Mouse (Mus musculus) cerebellum, adult 2 months (tissue): ENCODE data around the gene Apbb1. TPM values are rescaled to one million over a fixed set of nuclear protein-coding genes. Genes with fewer than 3 reads are reported as not detected.
A peak's percentile ranks its signal among the peaks of the same experiment; 100 is the strongest.

ENCODE experiments used
- DNase-seq, 2 experiments: peaks; one replicate each; pipeline ENCODE4 v3.0.0; 2021
- H3K27ac ChIP-seq: fragments of 200-500 bp; 2 replicates; pipeline ENCODE4 v1.5.1; 2012; ENCODE audit warnings: low read length, control low read depth, inconsistent platforms; ENCODE audit not compliant: insufficient read depth
- H3K27me3 ChIP-seq: fragments of 200-500 bp; 2 replicates; pipeline ENCODE4 v1.6.1; 2012; ENCODE audit warnings: inconsistent platforms, mild to moderate bottlenecking, low read length, moderate library complexity; ENCODE audit not compliant: control insufficient read depth, insufficient read depth
- H3K4me1 ChIP-seq: fragments of 200-500 bp; 2 replicates; pipeline ENCODE4 v1.6.1; 2011; ENCODE audit warnings: low read length; ENCODE audit not compliant: control insufficient read depth, insufficient read depth
- H3K4me3 ChIP-seq: fragments of 200-500 bp; replicated peaks from 2 replicates; pipeline ENCODE3; 2011; ENCODE audit warnings: mild to moderate bottlenecking, low read depth, low read length, control low read depth; ENCODE audit not compliant: insufficient read depth
- CTCF ChIP-seq: fragments of 200-500 bp; IDR thresholded peaks from 2 replicates; pipeline ENCODE4 v1.5.1; 2011; ENCODE audit warnings: low read depth, mild to moderate bottlenecking, control low read depth, low read length, moderate library complexity, borderline replicate concordance; ENCODE audit not compliant: insufficient read depth
- POLR2A ChIP-seq: fragments of 200-500 bp; IDR thresholded peaks from 2 replicates; pipeline ENCODE4 v1.6.1; 2011; ENCODE audit warnings: low read length, control low read depth, borderline replicate concordance; ENCODE audit not compliant: insufficient read depth
- WGBS: fragments of 180-500 bp; shearing (Covaris S2); methylation state at CpG from one replicate; pipeline ENCODE4 v1.1.7; 2018; 5-methylcytosine and 5-hydroxymethylcytosine counted together
- polyA plus RNA-seq: library from polyadenylated mRNA; depleted of rRNA; stranded (reverse); fragments of >200 nt; gene quantifications from 2 replicates; pipeline ENCODE4 v1.2.3, GENCODE M21; 2012

Gene Apbb1
- polyA plus RNA-seq, 1 experiment: 475 TPM

DNA sequence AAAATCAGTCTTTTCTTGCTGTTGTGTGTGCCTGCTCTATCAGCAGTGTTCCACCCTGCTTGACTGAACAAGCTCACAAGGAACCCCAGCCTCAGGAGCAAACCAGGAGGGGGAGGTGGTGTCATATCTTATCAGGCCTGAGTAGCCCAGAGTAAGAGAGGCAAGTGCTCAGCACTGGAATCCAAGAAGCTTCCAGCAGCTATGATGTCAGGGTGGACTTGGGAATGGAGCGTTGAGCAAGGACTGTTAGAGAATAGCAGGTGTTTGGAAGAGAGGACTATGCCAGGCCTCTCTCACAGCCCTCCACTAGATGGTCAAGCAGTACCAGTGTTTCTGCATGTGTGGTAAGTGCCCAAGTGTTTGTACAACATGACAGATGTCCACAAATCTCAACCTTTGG lies 34.3 kb upstream of the Apbb1 start:
- no peak overlapping the region for H3K4me3 ChIP-seq
- TF ChIP-seq POLR2A: no peak
- TF ChIP-seq CTCF: no peak
- peaks cover 9% of the 10 kb centered on the region for H3K4me1 ChIP-seq
- 29% methylated on average over 1 of the region's 1 CpGs for WGBS
- no peaks in the 10 kb centered on the region for H3K27me3 ChIP-seq
- no peak for DNase-seq
- H3K27ac ChIP-seq: no peak overlapping the region

DNA sequence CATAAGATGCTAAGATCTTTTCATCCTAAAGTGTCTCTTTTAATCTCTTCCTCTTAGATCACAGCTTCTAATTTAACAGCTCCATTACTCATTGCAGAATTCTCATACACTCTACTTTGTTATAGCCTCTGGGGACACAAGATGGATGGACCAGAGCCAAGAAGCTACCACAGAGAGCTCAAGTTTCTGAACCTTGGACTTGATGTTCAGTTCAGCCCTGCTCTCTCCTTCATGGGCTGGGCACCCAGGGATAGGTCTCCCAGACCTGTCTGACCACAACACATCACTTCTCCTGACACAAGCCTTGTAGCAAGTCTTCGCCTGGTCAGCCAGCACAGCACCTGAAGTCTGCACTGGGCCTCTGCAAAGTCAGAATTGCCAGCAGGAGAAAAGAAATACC lies 32.9 kb upstream of the Apbb1 start:
- Histone ChIP-seq H3K27ac (no peak overlapping the region), H3K27me3 (no peaks in the 10 kb centered on the region), H3K4me1 (peaks cover 9% of the 10 kb centered on the region), H3K4me3 (no peak overlapping the region)
- WGBS: 100% methylated on average over 1 of the region's 1 CpGs
- TF ChIP-seq POLR2A: no peak
- no peak for TF ChIP-seq CTCF
- DNase-seq: no peak

DNA sequence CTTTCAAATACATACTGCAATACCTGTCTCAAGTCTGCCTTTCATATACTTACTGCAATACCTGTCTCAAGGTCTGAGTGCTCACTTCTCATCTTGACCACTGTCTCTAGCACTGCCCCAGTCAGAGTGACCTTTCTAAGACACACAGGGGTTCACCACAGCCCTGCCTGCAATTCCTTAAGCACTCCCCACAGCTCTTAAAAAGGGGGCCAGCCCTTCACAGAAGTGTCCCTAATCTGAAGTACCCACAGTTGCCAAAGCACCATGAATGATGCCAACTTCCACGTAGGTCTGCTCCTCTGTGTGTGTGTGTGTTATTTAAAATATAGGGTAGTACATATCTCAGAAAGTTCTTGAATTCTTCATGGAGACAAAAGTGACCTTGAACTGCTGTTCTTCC lies 30.3 kb upstream of the Apbb1 start:
- Histone ChIP-seq H3K4me1 (no peaks in the 10 kb centered on the region), H3K27me3 (no peaks in the 10 kb centered on the region), H3K4me3 (no peak overlapping the region), H3K27ac (no peak overlapping the region)
- DNase-seq: no peak
- TF ChIP-seq POLR2A: no peak
- TF ChIP-seq CTCF: no peak
- WGBS: 42% methylated on average over 1 of the region's 1 CpGs

DNA sequence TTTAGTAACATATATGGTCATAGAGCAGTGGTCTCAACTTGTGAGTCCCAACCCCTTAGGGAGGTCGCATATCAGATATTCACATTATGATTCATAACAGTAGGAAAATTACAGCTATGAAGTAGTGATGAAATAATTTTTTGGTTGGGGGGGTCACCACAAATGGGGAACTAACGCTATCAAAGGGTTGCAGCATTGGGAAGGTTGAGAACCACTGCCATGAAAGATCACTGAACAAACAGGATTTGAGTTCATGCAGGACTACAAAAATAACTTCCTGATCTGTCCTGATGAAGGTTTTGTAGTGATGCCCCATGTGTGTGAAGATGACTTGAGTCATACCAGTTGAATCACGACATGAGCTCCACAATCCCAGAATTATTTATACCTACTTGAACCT lies 27.0 kb upstream of the Apbb1 start:
- Histone ChIP-seq H3K4me1 (no peaks in the 10 kb centered on the region), H3K27ac (no peak overlapping the region), H3K4me3 (no peak overlapping the region), H3K27me3 (no peaks in the 10 kb centered on the region)
- TF ChIP-seq POLR2A (no peak), CTCF (no peak)
- 74% methylated on average over 3 of the region's 3 CpGs for whole genome bisulfite sequencing
- no peak for DNase-seq

DNA sequence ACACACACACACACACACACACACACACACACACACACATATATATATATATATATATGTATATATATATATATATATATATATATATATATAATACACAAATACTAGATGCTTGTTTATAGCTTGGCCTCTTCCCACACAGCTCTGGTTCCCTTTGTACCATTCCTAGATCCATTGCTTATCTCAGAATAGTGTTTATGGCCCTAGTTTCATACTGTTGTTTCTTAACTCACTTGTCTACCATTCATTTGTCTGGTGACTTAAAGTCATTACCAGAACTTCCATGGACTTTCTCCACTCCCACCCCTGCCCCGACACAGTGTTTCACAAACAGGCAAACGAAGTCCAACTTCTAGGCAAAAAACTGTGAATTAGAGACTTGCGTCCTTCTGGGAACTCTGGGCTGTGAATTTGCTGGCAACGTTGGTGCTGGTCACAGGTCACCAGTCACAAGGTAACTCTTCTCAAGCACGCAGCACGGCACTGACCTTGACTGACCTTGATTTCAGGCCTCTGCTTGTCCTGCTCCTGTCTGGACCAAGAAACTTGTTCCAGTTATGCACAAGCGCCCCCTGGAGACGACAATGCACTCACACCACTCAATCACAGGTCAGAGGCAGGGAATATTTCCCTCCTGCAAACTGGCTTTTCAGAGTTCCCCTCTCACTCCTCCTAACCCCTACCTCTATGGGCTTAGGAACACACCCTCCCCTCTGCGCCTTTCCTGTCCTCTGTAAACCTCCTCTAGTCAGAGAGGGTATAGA lies 21.6 kb upstream of the Apbb1 start:
- 36% methylated on average over 9 of the region's 9 CpGs for WGBS
- no peak overlapping the region for H3K4me3 ChIP-seq
- H3K4me1 ChIP-seq: no peaks in the 10 kb centered on the region
- no peaks in the 10 kb centered on the region for H3K27me3 ChIP-seq
- TF ChIP-seq CTCF (peak; percentile 90), POLR2A (no peak)
- no peak overlapping the region for H3K27ac ChIP-seq
- DNase-seq: peak; percentile 71 to 78

DNA sequence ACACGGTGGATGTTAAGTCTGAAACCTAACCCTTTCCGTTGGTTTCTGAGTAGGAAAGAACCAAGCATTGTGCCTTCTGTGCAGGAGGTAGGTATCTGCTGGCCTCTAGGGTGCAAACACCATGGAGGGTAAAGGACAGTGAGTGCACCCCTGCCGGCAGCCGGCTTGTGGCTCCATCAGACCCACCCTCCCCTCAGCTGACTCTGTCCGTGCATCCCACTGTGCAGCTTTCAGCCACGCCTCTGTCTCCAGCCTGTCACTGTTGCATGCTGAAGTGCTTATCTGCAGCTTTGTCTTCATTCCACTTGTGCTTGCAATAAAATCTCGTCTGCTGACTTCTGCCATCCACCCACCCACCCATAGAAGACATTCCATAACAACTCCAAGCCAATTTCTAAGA lies 8.6 kb upstream of the Apbb1 start:
- no peak for DNase-seq
- Histone ChIP-seq H3K4me3 (no peak overlapping the region), H3K27ac (no peak overlapping the region), H3K4me1 (no peaks in the 10 kb centered on the region), H3K27me3 (no peaks in the 10 kb centered on the region)
- no peak for TF ChIP-seq CTCF
- TF ChIP-seq POLR2A: no peak
- WGBS: 46% methylated on average over 7 of the region's 7 CpGs

DNA sequence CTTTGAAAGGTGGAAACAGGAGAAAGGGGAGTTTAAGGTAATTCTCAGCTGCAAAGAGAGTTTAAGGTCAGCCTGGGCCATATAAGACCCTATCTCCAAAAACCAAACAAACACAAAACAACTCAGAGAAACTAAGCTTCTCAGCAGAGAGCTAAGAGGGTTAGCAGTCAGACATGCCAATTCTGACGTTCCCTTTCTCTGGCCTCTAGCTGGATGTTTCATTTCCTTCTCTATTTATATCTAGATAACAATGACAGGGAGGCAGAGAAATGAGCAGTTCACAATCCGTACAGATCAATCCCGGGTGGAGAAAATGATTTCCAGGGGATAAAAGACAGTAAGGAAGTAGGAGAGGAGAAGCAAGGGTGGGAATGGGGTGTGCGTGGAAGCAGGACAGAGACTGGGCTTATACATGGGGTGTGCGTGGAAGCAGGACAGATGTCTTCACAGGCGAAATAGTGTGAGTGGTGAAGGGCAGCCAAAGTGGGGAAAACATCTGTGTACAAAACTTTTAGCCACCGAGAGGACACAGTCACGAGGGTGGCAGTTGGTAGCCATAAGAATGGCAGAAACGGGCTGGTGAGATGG lies 7.0 kb upstream of the Apbb1 start:
- H3K27me3 ChIP-seq: no peaks in the 10 kb centered on the region
- no peaks in the 10 kb centered on the region for H3K4me1 ChIP-seq
- WGBS: 70% methylated on average over 9 of the region's 9 CpGs
- no peak for DNase-seq
- no peak overlapping the region for H3K27ac ChIP-seq
- no peak overlapping the region for H3K4me3 ChIP-seq
- no peak for TF ChIP-seq POLR2A
- no peak for TF ChIP-seq CTCF

DNA sequence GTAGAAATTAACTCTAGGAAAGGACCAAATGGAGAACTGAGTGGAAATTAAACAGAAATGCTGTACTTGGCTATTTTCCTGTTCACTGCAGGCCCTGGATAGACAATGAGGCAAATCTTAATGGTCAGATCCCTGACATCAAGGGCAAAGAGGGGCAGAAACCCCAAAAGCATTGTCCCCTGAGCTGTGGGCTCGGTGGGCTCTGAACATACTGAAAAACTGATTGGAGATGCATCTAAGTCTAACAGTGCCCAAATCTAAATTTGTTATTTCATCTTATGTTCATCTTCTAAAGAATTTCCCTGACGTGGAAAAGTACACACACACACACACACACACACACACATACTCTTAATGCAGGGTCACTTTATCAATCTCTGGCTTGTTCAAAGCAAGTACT lies 506 bp upstream of the Apbb1 start:
- no peak overlapping the region for H3K4me3 ChIP-seq
- peaks cover 19% of the 10 kb centered on the region for H3K4me1 ChIP-seq
- no peak for TF ChIP-seq CTCF
- WGBS: 67% methylated on average over 2 of the region's 2 CpGs
- DNase-seq: peak in 1 of 2 experiments; percentile 23
- H3K27me3 ChIP-seq: no peaks in the 10 kb centered on the region
- peak overlapping the region; percentile 55; the same call in 1 of the 2 replicates for H3K27ac ChIP-seq
